Mouse (Mus musculus) liver, adult 2 months (tissue): ENCODE measurements around the gene Sar1b.

Source experiments
- CTCF ChIP-seq: fragments of 200-500 bp; IDR thresholded peaks from 2 replicates; pipeline ENCODE4 v1.5.1; 2011; ENCODE audit warnings: low read depth, low read length, control low read depth
- POLR2A ChIP-seq: fragments of 200-500 bp; IDR thresholded peaks from 2 replicates; pipeline ENCODE4 v1.6.1; 2011; ENCODE audit warnings: low read length, control low read depth; ENCODE audit not compliant: insufficient read depth; ENCODE audit errors: extremely low read depth

GRCm38 (mm10) chr11:51746096-51746495, 17.4 kb upstream of the Sar1b start:
- TF ChIP-seq CTCF (no peak), POLR2A (no peak)
